Mouse (Mus musculus) ovary, adult 18-20 months (tissue): ENCODE measurements around the gene Paqr5.

Experiments used
- DNase-seq: peaks from one replicate; pipeline ENCODE4 v3.0.0; 2022; ENCODE audit warnings: low spot score, mixed read lengths

Paqr5 gene

GRCm38 (mm10) chr9:61908832-61909407, 117.7 kb downstream of the Paqr5 start:
- no peak for DNase-seq

GRCm38 (mm10) chr9:61908341-61908740, 118.3 kb downstream of the Paqr5 start:
- no peak for DNase-seq

GRCm38 (mm10) chr9:61907621-61908295, 118.9 kb downstream of the Paqr5 start:
- DNase-seq = no peak

GRCm38 (mm10) chr9:61906912-61907311, 119.7 kb downstream of the Paqr5 start:
- no peak for DNase-seq

GRCm38 (mm10) chr9:61905576-61905975, 121.1 kb downstream of the Paqr5 start:
- no peak for DNase-seq

- no peak for DNase-seq
Observed at GRCm38 (mm10) chr9:61904201-61904600, 122.5 kb downstream of the Paqr5 start.
